Mouse (Mus musculus): ENCODE results near the gene Tmem213. TPM values are rescaled to one million over a fixed set of nuclear protein-coding genes. Genes with fewer than 3 reads are reported as not detected.

Gene Tmem213
- total and polyA plus RNA-seq, 2 experiments from 2014 or later, result not detected

- H3K9ac ChIP-seq, result no peak overlapping the region
- H3K4me3 ChIP-seq (ENCODE audit: low read depth, low read length), result no peak overlapping the region
- no peaks in the 10 kb centered on the region for H3K9me3 ChIP-seq (ENCODE audit: low read length)
- H3K27ac ChIP-seq (ENCODE audit: low read depth, low read length), result no peak overlapping the region
- no peaks in the 10 kb centered on the region for H3K27me3 ChIP-seq (ENCODE audit: insufficient read depth, low read length)
- 77% methylated on average over 5 of the region's 5 CpGs for WGBS
- TF ChIP-seq CTCF (IDR thresholded peaks at IDR 0.05; ENCODE audit: low read depth), result no peak
- H3K4me2 ChIP-seq (ENCODE audit: low read depth), result no peak overlapping the region
- DNase-seq, result no peak
- no peaks in the 10 kb centered on the region for H3K4me1 ChIP-seq (ENCODE audit: insufficient read depth)
- H3K36me3 ChIP-seq (ENCODE audit: insufficient read depth), result no peaks in the 10 kb centered on the region
- no peak for ATAC-seq
These were observed 36.8 kb upstream of the Tmem213 start for GRCm38 (mm10) chr6:38072137-38072796.

- H3K27ac ChIP-seq (ENCODE audit: low read depth, low read length), result no peak overlapping the region
- H3K4me1 ChIP-seq (ENCODE audit: insufficient read depth), result no peaks in the 10 kb centered on the region
- ATAC-seq, result no peak
- no peak overlapping the region for H3K4me2 ChIP-seq (ENCODE audit: low read depth)
- H3K36me3 ChIP-seq (ENCODE audit: insufficient read depth), result no peaks in the 10 kb centered on the region
- no peak for DNase-seq
- no peaks in the 10 kb centered on the region for H3K27me3 ChIP-seq (ENCODE audit: insufficient read depth, low read length)
- no peaks in the 10 kb centered on the region for H3K9me3 ChIP-seq (ENCODE audit: low read length)
- TF ChIP-seq CTCF (IDR thresholded peaks at IDR 0.05; ENCODE audit: low read depth), result no peak
- no peak overlapping the region for H3K9ac ChIP-seq
- no peak overlapping the region for H3K4me3 ChIP-seq (ENCODE audit: low read depth, low read length)
- 92% methylated on average over 3 of the region's 3 CpGs for WGBS
These were observed 35.5 kb upstream of the Tmem213 start for GRCm38 (mm10) chr6:38073592-38073991.

DNA sequence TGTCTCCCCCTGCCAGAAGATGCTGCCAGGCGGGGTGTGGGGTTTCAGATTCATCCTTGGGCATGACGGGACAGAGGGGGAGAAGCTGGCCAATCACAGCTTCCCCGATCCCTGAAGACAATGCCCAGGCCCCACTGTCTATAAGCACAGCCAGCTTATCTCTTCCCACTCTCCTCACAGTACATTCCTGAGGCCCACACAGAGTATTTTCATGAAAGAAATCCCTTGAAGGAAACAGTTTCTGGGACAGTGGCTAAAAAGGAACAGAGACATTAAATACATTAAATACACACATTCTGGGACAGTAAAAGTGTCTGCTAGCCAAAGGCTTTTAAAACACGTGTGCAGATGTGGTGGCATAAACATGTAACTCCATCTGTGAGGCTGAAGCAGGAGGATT lies 28.7 kb upstream of the Tmem213 start:
- WGBS, result 74% methylated on average over 4 of the region's 4 CpGs
- Histone ChIP-seq H3K27ac (ENCODE audit: low read depth, low read length) (no peak overlapping the region), H3K4me3 (ENCODE audit: low read depth, low read length) (no peak overlapping the region), H3K9me3 (ENCODE audit: low read length) (no peaks in the 10 kb centered on the region), H3K27me3 (ENCODE audit: insufficient read depth, low read length) (no peaks in the 10 kb centered on the region), H3K4me1 (ENCODE audit: insufficient read depth) (no peaks in the 10 kb centered on the region), H3K36me3 (ENCODE audit: insufficient read depth) (no peaks in the 10 kb centered on the region), H3K4me2 (ENCODE audit: low read depth) (no peak overlapping the region), H3K9ac (no peak overlapping the region)
- no peak for ATAC-seq
- TF ChIP-seq CTCF (IDR thresholded peaks at IDR 0.05; ENCODE audit: low read depth), result no peak
- no peak for DNase-seq

DNA sequence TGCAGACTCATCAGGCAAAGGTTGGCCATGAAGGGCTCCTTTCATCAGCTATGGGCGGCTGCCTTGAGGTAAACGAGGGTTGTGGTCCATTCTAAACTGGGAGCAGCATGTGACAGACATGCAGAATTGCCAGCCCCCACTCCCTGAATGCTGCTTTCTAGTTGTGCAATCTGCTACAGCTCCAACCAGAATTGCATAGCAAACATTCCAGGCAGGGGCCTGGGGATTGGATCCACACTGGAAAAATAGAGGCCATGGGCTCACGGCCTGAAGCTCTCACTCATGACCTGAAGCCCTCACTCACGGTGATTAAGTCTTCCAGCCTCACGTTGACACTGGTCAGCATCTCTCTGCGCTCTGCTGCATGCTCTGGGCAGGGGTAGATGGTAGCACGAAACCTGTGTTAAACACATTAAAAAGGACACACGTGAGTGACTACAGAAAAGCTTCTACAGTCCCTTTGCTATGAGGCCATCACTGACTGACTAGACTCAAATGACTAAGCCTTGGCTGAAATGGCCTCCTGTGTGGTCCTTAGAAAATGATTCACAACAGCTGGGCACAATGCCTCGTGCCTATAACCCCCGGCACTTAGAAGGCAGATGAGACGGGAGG lies 27.2 kb upstream of the Tmem213 start:
- Histone ChIP-seq H3K4me1 (ENCODE audit: insufficient read depth) (no peaks in the 10 kb centered on the region), H3K9ac (no peak overlapping the region), H3K9me3 (ENCODE audit: low read length) (no peaks in the 10 kb centered on the region), H3K36me3 (ENCODE audit: insufficient read depth) (no peaks in the 10 kb centered on the region), H3K4me2 (ENCODE audit: low read depth) (no peak overlapping the region), H3K27me3 (ENCODE audit: insufficient read depth, low read length) (no peaks in the 10 kb centered on the region), H3K27ac (ENCODE audit: low read depth, low read length) (no peak overlapping the region), H3K4me3 (ENCODE audit: low read depth, low read length) (no peak overlapping the region)
- no peak for ATAC-seq
- DNase-seq, result no peak
- TF ChIP-seq CTCF (IDR thresholded peaks at IDR 0.05; ENCODE audit: low read depth), result no peak
- WGBS, result 64% methylated on average over 11 of the region's 11 CpGs

DNA sequence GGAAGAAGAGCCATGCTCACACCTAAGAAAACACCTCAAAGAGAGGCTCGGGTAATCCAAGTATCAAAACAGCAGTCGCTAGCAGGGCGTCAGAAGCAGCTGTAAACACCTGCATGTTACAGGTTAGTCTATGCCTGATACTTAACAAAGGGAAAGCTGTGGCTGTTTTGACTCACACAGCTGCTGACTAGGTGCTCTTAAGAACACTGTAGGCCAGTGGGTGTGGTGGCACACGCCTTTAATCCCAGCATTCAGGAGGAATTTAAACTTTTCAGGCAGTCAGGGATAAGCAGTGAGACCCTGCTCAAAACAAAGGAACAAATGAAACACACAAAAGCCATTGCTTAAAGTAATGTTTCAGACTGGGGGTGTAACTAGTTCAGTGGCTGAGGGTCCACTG lies 25.9 kb upstream of the Tmem213 start:
- TF ChIP-seq CTCF (IDR thresholded peaks at IDR 0.05; ENCODE audit: low read depth), result no peak
- H3K27ac ChIP-seq (ENCODE audit: low read depth, low read length), result no peak overlapping the region
- no peak overlapping the region for H3K9ac ChIP-seq
- no peaks in the 10 kb centered on the region for H3K36me3 ChIP-seq (ENCODE audit: insufficient read depth)
- DNase-seq (no peak), ATAC-seq (no peak)
- no peaks in the 10 kb centered on the region for H3K27me3 ChIP-seq (ENCODE audit: insufficient read depth, low read length)
- H3K4me3 ChIP-seq (ENCODE audit: low read depth, low read length), result no peak overlapping the region
- no peak overlapping the region for H3K4me2 ChIP-seq (ENCODE audit: low read depth)
- no peaks in the 10 kb centered on the region for H3K9me3 ChIP-seq (ENCODE audit: low read length)
- WGBS, result 26% methylated on average over 4 of the region's 4 CpGs
- H3K4me1 ChIP-seq (ENCODE audit: insufficient read depth), result no peaks in the 10 kb centered on the region

DNA sequence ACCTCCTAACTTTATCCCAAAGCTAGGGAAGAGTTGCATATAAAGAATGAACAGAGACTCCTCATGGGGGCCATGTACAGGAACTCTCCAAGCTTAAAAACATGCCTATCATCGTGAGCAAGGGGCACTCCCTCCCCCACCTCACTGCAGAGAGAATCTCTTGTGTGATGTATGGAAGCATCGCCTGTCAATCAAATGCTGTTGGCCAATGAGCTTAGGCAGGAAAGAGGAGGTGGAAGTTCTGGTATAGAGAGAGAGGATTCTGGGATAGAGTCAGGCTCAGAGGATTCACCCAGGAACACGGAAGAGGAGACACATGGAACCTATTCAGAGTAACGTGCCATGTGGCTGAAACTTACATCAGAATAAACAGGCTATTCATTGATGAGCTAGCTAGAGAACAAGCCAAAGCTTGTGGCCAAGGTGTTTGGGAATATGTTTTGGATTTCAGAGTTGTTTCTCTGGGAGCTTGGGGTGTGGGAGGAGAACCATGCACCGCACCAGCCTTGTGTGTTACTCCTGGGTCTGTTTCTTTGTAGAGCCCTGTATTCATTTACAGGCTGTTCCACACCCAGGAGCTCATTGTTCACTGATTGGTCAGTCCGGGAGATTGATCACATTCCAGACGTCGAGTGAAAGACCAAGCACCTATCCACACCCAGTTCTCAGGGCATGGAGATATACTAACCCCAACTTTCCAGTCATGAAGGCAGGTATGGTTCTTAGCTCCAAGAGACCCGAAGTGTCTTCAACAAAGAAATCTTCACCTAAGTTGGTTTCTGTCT lies 21.6 kb upstream of the Tmem213 start:
- Histone ChIP-seq H3K4me2 (ENCODE audit: low read depth) (no peak overlapping the region), H3K9ac (no peak overlapping the region), H3K9me3 (ENCODE audit: low read length) (no peaks in the 10 kb centered on the region), H3K27ac (ENCODE audit: low read depth, low read length) (no peak overlapping the region), H3K27me3 (ENCODE audit: insufficient read depth, low read length) (no peaks in the 10 kb centered on the region), H3K4me1 (ENCODE audit: insufficient read depth) (no peaks in the 10 kb centered on the region), H3K4me3 (ENCODE audit: low read depth, low read length) (no peak overlapping the region), H3K36me3 (ENCODE audit: insufficient read depth) (no peaks in the 10 kb centered on the region)
- 83% methylated on average over 9 of the region's 9 CpGs for WGBS
- no peak for DNase-seq
- ATAC-seq, result no peak
- TF ChIP-seq CTCF (IDR thresholded peaks at IDR 0.05; ENCODE audit: low read depth), result no peak

DNA sequence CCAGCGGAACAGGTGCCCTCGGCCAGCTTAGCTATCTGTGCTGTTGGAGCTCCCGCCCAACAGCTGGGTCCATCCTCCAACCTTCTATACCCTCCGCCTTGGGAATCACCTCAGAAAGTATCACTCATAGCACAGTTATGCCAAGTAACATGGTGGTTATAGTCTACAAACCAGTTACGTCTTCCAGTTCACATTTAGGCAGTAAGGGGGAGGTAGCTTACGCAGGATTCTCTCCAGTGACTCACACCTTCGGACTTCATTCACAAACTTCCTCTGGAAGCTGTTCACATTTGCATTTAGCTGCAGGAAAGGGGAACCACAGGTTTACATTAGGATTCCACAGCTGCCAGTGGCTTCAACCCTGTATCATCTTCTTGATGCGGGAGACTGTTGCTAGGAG lies 16.5 kb upstream of the Tmem213 start:
- Histone ChIP-seq H3K4me2 (ENCODE audit: low read depth) (no peak overlapping the region), H3K9ac (no peak overlapping the region), H3K9me3 (ENCODE audit: low read length) (no peaks in the 10 kb centered on the region), H3K4me1 (ENCODE audit: insufficient read depth) (no peaks in the 10 kb centered on the region), H3K27ac (ENCODE audit: low read depth, low read length) (no peak overlapping the region), H3K4me3 (ENCODE audit: low read depth, low read length) (no peak overlapping the region), H3K27me3 (ENCODE audit: insufficient read depth, low read length) (no peaks in the 10 kb centered on the region), H3K36me3 (ENCODE audit: insufficient read depth) (no peaks in the 10 kb centered on the region)
- no peak for ATAC-seq
- 94% methylated on average over 8 of the region's 8 CpGs for WGBS
- no peak for TF ChIP-seq CTCF (IDR thresholded peaks at IDR 0.05; ENCODE audit: low read depth)
- DNase-seq, result no peak
